Mouse (Mus musculus) lung, adult 2 months (tissue): ENCODE measurements around the gene Asna1.

ENCODE experiments used
- CTCF ChIP-seq: fragments of 200-500 bp; IDR thresholded peaks from 2 replicates; pipeline ENCODE4 v1.5.1; 2011; ENCODE audit warnings: mild to moderate bottlenecking, low read length, control low read depth; ENCODE audit not compliant: insufficient read depth
- POLR2A ChIP-seq: fragments of 200-500 bp; IDR thresholded peaks from 2 replicates; pipeline ENCODE4 v1.6.1; 2011; ENCODE audit warnings: low read depth, mild to moderate bottlenecking, control low read depth, low read length, borderline replicate concordance; ENCODE audit errors: extremely low read depth

- TF ChIP-seq POLR2A (no peak; the same call in 1 of the 2 replicates), CTCF (no peak)
These were observed 11.8 kb upstream of the Asna1 start, which contains the start of gene Tnpo2 for GRCm38 (mm10) chr8:85036718-85037365.
